Mouse (Mus musculus): ENCODE measurements at regions not wholly inside any gene's neighbourhood (a gene's known extent, or its start where the extent isn't known, plus 50 kb on each side); places are given as distances from the start of the nearest gene placed in this dataset.

DNA sequence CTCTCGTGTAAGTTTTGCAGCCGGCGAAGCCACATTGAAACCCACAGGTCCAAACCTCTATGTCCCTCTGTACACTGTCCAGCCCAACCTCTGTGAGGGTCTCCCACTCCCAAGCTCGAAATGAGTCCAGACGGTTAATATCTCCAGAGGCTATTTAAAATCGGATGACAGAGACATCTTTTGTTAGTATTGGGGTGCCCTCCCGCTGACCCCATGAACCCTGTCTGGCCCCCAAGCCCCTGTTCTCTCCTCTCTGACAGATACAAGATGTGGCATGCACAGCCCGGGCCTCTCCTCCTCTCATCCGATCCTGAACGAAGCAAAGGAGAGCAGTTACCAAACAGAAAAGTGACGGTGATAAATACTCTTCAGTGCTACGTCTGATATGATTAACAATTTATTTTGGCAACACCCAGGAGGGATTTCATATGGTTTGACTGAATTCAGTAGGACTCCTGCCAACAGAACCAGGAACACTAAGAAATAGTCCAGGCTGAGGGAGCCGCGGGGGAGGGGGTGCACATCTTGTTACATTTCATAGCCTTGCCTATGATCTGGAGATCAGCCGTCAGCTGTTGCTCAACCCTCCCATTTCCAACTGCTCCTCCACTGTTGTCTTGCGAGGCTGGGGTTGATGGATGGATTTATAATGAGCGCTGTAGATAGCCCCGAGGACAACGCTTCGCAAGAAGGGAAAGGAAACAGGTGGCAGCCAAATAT lies 266.6 kb upstream of the Klf3 start:
- peak; percentile 25 for DNase-seq (ENCODE audit: low read depth)

DNA sequence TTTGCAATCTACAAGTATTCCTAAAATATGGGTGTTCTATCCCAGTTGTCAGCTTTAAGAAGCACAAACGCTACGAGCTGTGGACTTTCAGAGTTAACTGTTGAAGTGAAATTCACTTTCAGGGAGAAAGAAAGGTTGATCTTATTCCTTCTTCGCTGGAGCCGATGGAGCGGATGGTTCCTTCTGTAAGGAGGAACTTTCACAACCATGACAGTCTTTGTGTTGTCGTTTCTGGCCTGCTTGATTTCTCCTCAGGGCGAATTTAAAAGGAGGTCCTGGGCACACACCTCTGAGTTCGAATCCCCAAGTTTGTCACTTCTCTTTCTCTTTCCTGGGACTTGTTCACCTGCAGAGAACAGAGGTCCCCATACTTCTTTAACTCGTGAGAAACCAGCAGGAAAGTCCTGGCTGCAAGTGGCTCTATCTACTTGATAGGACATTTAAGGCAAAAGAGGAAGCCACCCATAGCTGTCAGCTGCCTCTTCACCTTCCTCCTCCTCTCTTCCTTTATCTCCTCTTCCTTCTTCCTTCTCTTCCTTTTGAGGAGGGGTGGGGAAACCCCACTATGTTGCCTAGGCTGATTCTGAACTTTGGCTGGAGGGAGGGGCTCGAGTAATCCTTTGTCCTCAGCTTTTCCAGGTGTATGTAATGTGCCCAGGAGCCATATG lies 265.9 kb upstream of the Klf3 start:
- DNase-seq (ENCODE audit: low read depth), result no peak

DNA sequence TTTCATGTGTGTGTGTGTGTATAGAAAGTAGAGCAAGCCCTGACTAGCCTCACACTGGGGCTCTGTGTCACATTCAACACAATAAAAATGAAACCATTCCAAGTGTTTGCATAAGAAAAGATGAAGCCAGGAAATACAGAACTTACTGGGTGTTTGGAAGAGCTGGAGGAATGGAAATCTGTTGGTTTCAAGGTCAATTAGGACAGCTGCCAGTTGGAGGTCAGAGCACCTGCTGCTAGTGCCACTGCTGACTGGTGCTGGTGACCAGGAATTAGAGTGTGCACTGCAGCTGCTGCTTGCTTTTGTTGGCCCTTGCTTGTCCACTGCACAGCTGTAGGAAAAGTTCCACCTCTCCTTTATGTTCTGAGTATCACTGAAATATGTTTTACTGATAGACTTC lies 261.4 kb upstream of the Klf3 start:
- no peak for DNase-seq (ENCODE audit: low read depth)

DNA sequence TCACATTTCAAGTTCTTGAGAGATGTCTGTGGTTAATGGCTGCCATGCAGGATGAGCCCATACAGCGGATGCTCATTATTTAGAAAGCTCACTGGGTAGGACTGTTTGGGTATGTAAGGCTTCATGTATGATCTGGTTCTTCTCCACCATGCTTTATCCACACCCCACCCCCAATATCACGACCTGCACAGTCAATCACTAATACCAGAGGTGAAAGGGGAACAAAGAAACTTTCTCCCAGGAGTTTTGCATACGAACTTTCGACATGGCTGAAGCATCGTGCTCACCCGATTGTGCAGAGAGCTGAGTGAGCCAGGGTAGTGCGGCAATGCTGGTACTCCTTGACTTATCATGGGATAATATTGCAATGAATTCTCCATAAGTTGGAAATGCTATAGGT lies 247.3 kb upstream of the Klf3 start:
- DNase-seq (ENCODE audit: low read depth), result no peak

DNA sequence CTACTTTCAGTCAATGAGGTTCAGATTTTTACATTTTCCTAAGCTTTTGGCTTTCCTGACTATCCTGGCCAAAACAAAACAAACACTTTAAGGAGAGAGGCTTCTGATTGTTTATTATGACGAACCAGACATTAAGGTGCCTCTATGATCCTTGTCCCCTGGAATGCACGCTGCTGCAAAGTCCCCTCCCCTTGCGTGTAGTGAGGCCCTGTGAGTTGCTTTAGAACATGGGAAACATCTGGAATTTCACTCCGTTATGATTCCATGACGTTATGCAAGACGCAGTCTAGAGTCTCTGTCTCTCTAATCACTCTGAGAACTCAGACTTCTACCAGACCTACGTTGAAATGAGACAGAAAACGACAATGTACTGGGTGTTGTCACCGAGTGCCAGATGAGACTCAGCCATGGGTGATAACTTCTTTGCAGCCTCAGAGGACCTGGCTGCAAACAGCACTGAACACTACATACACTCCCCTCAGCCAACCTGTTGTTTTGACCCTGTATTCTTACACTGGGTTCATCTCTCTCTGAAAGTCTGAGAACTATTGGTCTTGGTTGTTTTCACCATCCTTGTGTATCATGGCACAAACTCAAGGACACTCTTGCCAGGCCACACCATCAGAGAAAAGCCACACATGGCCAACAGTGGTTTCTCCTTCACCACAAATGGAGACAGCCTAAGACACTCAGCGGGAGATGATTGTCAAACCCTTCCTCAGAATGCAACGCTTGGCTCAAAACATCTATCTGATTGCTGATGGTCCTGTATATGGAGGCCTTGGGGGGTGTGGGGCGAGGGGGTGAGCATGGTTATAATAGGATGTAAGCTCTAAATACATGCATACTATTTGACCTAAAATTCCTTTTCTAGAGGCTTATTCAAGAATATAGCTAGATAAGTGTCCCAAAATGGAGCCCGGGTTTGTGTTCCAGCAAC lies 236.5 kb upstream of the Klf3 start:
- peak; percentile 44 for DNase-seq (ENCODE audit: low read depth)

DNA sequence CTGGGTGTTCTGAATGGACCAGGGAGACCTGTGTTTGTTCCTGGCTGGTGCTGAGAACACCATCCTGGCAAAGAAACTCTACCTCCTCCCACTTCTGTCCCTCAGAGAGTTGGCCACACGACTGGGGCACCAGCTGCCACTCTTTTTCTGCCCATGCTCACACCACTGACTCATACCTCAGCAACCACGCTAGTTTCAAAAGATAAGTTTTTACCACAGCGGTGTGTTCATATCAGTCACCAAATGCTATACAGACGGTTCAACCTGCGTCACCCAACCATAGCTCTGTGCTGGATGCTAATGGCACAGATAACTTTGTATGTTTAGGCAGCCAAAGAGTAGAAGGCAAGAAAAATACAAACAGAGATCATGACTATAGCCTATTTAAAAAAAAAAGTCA lies 235.4 kb upstream of the Klf3 start:
- DNase-seq (ENCODE audit: low read depth), result no peak

DNA sequence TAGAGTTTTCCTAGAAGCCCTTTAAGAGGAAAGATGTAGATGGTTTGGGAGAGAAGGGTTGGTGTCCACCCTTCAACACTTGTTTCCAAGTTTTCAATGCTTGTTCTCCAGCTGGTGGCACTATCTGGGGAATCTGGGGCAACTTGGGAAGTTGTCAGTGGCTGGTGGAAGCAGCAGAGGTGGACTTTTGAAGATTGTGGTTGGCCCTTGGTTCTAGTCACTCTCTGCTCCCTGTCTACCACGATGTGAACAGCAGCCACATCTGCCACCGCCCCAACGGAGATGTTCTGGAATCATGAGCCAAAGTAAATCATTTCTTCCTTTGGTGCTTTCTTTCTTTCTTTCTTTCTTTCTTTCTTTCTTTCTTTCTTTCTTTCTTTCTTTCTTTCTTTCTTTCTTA lies 234.9 kb upstream of the Klf3 start:
- no peak for DNase-seq (ENCODE audit: low read depth)

DNA sequence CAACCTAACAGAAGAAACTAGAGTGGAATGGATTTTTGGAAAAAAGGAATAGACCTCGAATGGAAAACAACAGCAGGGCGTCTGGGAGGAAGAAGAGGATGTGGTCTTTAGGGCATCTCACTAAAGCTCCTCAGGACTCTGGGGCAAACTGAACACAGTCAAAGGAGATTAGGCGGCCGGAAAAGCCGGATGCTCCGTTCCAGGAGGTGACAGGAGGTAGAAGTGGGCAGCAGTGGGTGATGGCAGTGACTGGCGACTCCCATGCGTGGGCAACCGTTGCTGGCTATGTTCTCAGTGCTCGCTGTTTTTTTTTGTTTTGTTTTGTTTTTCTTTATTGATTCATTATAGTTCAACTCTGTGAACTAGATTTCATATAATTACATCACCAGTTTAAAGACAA lies 228.8 kb upstream of the Klf3 start:
- DNase-seq (ENCODE audit: low read depth), result no peak

DNA sequence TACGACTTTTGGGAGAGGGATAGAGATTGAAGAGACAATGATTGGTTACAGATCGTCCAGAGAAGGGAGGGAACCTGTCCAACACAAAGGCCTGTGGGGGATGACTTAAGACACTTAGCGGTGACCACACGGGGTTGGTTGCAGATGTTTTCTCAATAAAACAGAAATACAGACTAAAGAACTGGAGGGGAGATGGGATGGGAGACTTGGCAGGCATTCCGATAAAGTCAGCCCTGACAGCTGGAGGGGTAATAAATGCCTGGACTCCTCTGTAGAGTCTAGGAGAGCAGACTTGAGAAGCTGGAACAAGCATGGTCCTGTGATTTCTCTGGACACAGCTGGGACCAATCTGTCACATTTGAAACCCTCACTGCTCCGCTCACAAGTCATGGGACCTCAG lies 227.3 kb upstream of the Klf3 start:
- DNase-seq (ENCODE audit: low read depth), result no peak

DNA sequence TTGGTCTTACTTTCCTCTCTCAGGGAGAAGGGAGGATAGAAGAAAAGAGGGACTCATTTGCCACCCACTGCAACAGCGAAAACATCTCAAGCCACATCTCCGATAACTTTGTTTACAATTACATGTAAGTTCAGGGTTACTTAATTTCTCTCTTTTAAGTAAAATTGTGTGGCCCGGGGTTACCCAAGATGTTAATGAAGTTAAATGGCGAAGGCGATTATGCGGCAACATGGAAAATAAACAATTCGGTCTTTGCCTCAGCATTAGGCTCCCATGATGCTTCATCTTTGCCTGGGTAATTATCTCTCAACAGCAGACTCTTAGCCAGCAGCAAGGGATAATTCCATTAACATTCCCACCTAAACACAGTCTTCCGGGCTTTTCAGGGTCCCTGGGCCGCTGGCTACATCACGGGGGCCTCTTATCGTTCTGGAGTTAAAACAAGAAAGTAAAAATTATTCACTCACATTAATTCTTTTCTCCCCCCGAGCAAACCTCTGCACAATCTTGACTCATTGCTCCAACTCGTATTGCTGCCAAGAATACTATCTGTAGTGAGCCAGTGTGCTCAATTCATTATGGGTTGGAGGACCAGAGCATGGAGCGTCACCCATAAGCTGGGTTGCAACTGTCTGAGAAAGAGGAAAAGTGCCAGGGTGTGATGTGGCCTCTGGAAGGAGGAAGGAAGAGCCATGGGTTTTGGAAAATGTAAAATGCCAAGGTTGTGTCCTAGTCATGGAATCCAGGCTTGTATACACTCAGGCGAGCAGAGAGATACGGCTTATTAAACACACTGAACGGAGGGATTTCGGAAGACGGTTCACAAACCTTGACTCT lies 226.5 kb upstream of the Klf3 start:
- DNase-seq (ENCODE audit: low read depth), result no peak

DNA sequence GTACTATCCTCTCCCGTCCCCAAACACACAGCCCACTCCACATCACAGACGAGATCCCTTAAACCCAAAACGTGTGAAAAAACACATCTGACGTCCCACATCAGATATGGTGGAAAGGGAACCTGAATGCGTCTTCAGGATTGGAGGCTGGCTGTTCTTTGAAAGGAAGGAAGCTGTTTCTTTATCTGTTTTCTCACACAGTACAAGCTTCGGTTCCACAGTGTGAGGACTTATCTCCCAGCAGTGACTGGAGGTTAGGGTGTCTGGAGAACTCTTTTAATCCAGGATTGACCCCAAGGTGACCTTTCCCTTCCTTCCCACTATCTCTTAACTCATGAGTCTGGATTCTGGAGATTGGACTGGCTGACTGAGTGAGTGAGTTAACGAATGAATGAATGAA lies 225.8 kb upstream of the Klf3 start:
- DNase-seq (ENCODE audit: low read depth), result no peak

DNA sequence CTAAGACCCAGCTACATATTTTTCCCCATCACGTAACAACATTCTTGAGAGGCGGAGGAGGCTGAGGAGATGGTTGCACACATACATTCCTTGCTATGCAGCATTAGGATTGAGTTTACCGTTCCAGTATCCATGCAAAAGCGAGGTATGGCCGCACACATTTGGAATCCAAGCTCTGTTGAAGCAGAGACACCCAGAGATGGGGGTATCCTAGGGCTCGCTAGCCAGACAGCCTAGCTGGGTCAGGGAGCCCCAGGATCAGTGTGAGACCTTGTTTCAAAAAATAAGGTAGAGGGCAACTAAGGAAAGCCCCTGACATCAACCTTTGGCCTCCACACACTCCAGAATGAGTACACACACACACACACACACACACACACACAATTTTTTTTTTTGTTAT lies 224.7 kb upstream of the Klf3 start:
- DNase-seq (ENCODE audit: low read depth), result no peak

DNA sequence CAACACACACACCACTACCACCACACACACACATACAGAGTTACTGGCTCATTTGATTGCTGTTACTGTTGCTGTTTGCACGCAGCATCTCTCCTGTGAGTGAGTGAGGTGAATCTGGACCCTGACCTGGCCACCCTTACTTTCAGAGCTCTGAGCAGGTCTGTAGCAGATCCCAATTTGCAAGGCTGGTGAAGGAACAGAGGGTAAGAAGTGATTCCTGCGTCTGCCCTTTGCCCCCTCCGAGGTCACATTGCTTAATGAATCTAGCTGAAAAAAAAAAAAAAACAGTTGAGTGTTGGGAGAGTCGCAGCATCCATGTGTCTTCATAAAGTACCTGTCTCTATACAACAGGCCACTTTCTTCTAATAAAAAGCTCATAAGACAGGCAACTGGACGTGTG lies 224.1 kb upstream of the Klf3 start:
- DNase-seq (ENCODE audit: low read depth), result no peak

DNA sequence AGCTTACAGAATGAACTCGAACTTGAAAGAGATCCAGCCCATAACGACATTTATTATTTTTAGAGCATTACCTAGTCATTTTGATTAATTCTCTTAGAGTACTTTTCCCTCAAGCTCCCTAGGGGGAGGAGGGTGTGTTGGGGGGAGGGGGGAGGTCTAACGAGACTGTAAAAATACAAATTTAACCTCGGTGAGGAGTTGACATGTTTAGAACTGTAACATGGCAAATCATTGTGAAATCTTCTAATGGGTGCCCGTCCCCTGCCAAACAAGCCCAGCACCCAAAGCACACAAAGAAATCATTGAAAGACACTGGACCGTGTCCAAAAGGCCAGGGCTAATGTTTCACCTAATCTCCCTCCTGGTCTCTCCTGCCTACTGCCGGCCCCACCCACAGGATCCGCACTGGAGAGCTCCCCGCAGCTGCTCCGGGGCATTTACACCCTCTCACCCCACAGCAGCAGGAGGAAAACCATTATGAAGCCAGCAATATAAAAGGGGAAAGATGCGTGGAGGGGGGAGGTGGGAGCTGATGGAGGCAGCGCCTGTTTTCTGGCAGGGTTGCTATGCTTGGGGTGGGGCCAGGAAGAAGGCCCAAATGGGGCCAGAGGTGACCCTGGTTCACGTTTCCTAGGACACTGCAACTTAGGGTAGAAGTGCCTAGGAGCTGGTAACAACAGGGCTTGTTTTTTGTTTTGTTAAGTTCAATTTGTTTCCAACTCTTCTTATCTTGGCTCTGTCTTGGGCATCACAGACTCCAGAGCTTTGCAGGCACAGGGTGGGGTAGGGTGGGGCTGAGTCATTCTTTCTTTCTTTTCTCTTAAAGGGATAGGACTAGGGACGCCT lies 223.5 kb upstream of the Klf3 start:
- peak; percentile 71 for DNase-seq (ENCODE audit: low read depth)

DNA sequence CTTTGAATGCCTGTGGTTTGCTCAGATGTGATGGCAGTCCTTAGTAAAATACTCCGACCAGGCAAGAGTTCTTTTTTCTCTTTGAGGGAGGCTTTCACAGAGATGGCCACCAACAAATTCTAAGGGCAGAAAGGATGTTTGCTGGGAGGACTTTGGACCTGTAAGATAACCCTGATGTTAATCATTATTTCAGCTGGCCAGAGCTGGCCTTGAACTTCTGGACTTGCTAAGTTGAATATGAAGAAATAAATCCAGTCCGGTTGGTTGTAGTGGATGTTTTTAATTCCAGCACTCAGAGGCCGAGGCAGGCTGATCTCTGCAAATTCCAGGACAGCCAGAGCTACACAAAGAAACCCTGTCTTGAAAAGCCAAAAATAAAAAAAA lies 222.9 kb upstream of the Klf3 start:
- DNase-seq (ENCODE audit: low read depth), result no peak

DNA sequence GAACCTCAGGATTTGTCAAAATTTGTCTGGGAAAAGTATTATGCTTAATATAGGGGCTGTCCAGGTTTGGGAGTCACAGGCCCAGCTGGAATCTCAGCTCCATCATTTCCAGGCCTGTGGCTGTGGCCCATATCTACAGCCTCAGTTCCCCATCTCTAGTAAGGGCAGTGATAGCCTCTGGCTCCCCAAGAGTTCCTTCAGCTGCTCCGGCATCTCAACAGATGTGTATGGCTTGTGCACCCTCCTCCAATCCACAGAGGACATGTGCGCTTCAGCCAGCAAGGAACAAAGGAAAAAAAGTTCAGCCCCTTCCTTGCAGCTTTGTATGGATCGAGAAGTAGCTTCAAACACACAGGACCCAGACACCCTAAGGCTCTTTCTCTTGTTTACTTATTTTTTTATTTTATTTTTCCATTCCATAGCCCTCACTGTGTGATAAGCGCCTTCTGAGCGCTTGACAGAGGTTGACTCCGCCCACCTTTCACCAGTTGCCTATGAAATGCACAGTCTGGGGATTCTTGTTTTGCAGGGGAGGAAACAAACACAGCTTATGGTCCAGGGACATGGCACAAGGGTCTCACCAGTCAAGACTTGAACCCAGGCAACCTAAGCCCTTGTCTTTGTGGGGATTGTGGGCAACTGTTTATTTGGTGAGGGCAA lies 222.3 kb upstream of the Klf3 start:
- no peak for DNase-seq (ENCODE audit: low read depth)

DNA sequence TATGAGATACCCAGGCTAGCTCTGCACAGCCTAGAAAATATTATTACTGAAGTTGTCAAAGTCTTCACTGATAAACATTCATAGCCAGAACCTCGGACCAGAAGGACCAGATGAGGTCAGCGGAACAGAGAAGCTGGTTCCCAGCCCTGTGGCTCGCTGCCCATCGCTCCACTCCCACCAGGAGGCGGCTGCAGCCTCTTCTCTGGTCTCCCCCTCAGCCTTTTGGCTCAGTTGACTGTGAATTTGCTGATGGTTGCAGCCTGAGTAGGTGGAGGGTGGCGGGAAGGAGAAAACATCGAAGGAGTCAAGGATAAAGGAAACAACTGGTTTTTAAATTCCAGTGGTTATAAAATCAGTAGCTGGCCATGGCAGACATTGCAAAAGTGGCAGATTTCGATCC lies 221.7 kb upstream of the Klf3 start:
- DNase-seq (ENCODE audit: low read depth), result peak; percentile 63

DNA sequence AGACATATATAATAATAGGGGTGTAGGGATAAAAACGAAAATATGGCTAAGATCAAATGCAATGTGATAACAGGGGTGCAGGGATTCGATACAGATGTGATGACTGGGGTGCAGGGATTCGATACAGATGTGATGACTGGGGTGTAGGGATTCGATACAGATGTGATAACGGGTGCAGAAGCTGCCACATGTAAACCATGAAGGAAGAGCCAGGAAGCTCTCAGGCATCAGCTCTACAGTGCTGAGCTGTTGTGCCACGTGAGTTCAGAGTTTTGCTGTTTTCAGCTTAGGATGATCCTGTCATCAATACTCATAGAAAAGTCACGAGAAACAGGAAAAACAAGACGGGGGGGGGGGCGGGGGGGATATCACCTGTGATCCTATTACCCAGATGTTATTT lies 221.2 kb upstream of the Klf3 start:
- DNase-seq (ENCODE audit: low read depth), result no peak

DNA sequence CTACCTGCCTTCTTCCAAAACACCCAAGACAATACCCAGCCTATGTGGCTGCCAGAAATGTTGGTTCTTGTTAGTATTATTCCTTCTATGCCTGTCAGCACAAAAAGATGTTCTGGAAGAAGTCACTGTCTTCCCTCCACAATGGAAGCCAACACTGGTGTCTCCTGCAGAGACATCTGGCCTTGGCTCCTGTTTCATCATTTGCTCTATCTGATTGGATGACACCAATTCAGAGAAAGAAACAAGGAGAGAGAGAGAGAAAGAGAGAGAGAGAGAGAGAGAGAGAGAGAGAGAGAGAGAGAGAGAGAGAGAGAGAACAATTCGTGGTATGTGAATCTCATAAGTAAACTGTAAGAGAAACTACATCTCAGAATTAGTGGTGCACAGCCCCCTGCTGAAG lies 218.9 kb upstream of the Klf3 start:
- no peak for DNase-seq (ENCODE audit: low read depth)

DNA sequence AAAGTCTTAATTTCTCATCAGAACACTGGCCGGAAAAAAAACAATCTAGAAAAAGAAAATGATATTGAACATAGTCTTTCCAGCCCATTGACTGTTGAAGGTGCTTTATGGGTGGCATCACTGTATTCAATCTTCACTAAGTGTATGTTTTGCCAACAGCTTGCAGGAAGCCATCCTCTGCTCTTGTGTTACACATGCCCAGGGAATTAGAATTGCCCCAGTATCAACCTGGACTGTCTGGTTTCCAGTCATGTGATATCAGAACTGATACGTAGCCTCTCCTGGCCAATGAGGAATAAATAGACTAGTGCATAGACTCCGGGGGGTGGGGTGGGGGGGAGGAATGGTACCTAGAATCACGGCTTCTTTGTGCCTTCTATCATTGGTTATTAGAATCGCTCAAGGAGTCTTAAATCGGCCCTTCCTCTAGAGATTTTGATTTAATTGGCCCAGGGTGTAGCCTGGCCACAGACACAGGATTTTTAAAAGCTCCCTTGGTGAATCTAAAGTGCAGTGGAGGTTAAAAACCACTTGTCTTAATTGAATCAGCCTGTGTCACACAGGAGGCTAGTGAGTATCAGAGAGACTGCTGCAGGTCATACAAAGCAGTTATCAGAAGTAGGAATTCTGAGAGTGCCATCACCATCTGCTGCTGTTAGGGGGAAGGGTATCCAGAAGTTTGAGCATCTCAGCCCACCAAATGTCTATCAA lies 218.0 kb upstream of the Klf3 start:
- DNase-seq (ENCODE audit: low read depth), result no peak
